Mouse (Mus musculus): Measurements from ENCODE around the gene Ciita. TPM values are rescaled to one million over a fixed set of nuclear protein-coding genes. Genes with fewer than 3 reads are reported as not detected.
A peak's percentile ranks its signal among the peaks of the same experiment; 100 is the strongest.

The Ciita gene
- polyA plus RNA-seq, 1 experiment from 2014 or later = 0.46 TPM

DNA sequence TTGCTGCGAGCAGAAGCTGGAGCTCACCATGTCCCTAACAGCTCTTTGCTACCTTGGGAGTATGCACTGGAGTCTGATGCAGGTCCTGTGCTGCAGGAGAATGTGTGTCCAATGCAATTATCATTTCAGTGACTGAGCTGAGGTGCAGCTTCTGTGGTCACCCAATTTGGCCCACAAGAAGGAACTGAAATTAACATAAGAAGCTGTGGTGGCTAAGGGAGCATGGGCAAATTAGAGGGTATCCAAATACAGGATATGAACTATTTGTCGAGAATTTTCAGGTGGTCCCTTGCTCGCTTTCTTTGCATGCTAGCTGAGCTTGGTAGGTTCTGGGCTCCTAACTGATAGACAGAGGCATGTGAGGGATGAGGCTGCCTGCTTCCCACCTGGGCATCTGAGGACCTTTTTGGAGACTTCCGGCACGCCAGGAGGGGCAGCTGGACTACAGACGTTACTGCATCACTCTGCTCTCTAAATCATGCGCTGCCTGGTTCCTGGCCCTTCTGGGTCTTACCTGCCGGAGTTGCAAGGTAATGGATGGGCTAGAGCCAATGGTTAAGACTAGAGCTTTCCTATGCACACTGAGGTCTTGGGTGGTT lies 8.1 kb downstream of the Ciita start:
- H3K9ac ChIP-seq (ENCODE audit: low read depth, low read length) = no peak overlapping the region
- no peak for ATAC-seq
- no peak overlapping the region for H3K4me3 ChIP-seq (ENCODE audit: low read length)
- H3K4me2 ChIP-seq (ENCODE audit: low read length) = no peak overlapping the region
- no peaks in the 10 kb centered on the region for H3K4me1 ChIP-seq (ENCODE audit: control insufficient read depth, insufficient read depth, low read depth, low read length)
- H3K27ac ChIP-seq (ENCODE audit: low read depth, low read length) = no peak overlapping the region
- H3K9me3 ChIP-seq (ENCODE audit: control insufficient read depth, low read length) = no peaks in the 10 kb centered on the region
- H3K27me3 ChIP-seq (replicated peaks; ENCODE audit: control insufficient read depth, insufficient read depth, low read length) = no peaks in the 10 kb centered on the region
- 85% methylated on average over 8 of the region's 8 CpGs for WGBS
- H3K36me3 ChIP-seq (ENCODE audit: control insufficient read depth, insufficient read depth, low read length) = no peaks in the 10 kb centered on the region

DNA sequence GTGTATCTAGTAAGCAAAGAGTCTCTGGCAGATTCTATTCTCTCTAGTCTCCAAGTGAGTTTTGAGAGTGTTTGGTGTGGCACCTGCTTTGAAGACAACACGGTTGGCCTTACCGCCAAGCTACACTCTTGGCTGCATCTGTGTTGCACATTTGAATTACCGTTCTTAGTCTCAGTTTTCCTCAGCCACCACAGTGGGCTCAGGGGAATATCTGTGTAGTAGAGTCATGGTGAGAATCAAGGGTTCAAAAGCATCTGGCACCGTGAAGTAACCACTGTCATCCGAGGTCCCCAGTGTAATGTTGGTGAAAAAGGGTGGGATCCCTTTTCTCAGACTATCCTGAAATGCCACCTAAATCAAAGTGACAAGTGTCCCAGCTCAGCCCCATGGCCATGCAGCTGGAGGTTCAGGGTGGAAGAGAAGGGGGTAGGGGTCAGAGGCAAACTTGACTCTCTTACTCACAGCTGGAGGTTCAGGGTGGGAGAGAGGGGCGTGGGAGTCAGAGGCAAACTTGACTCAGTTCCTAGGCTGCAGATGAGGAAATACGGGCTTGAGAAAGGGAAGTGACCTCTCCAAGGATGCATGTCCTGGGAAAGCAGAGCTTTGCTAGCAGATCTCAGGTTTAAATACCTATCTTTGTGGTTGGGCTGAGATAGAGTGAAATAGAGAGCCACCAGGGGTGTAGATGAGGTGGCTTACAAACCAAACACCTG lies 9.1 kb downstream of the Ciita start:
- no peaks in the 10 kb centered on the region for H3K27me3 ChIP-seq (replicated peaks; ENCODE audit: control insufficient read depth, insufficient read depth, low read length)
- WGBS = 87% methylated on average over 7 of the region's 7 CpGs
- no peak overlapping the region for H3K4me3 ChIP-seq (ENCODE audit: low read length)
- H3K4me2 ChIP-seq (ENCODE audit: low read length) = no peak overlapping the region
- H3K9ac ChIP-seq (ENCODE audit: low read depth, low read length) = no peak overlapping the region
- no peaks in the 10 kb centered on the region for H3K9me3 ChIP-seq (ENCODE audit: control insufficient read depth, low read length)
- ATAC-seq = no peak
- H3K27ac ChIP-seq (ENCODE audit: low read depth, low read length) = no peak overlapping the region
- H3K4me1 ChIP-seq (ENCODE audit: control insufficient read depth, insufficient read depth, low read depth, low read length) = no peaks in the 10 kb centered on the region
- no peaks in the 10 kb centered on the region for H3K36me3 ChIP-seq (ENCODE audit: control insufficient read depth, insufficient read depth, low read length)

DNA sequence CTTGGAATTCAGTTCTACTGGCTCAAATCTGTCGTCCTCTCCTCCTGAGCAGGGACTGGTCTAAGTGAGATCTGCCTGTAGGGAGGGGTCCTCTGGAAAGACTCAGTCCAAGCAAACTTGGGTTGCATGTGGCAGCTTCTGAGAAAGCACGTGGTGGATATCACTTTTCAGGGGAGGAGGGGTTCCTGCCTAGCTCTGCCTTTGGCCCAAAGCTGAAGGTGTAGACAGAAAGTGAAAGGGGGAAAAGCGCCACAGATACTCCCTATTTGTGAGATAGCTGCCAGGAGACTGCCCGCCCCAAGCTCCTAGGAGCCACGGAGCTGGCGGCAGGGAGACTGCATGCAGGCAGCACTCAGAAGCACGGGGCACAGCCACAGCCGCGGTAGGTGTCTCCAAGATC lies 9.6 kb downstream of the Ciita start:
- 8% methylated on average over 9 of the region's 9 CpGs for WGBS
- peak overlapping the region; percentile 39 for H3K4me2 ChIP-seq (ENCODE audit: low read length)
- no peaks in the 10 kb centered on the region for H3K9me3 ChIP-seq (ENCODE audit: control insufficient read depth, low read length)
- no peak for ATAC-seq
- H3K4me1 ChIP-seq (ENCODE audit: control insufficient read depth, insufficient read depth, low read depth, low read length) = no peaks in the 10 kb centered on the region
- H3K27me3 ChIP-seq (replicated peaks; ENCODE audit: control insufficient read depth, insufficient read depth, low read length) = no peaks in the 10 kb centered on the region
- no peaks in the 10 kb centered on the region for H3K36me3 ChIP-seq (ENCODE audit: control insufficient read depth, insufficient read depth, low read length)
- H3K9ac ChIP-seq (ENCODE audit: low read depth, low read length) = no peak overlapping the region
- no peak overlapping the region for H3K27ac ChIP-seq (ENCODE audit: low read depth, low read length)
- H3K4me3 ChIP-seq (ENCODE audit: low read length) = no peak overlapping the region

DNA sequence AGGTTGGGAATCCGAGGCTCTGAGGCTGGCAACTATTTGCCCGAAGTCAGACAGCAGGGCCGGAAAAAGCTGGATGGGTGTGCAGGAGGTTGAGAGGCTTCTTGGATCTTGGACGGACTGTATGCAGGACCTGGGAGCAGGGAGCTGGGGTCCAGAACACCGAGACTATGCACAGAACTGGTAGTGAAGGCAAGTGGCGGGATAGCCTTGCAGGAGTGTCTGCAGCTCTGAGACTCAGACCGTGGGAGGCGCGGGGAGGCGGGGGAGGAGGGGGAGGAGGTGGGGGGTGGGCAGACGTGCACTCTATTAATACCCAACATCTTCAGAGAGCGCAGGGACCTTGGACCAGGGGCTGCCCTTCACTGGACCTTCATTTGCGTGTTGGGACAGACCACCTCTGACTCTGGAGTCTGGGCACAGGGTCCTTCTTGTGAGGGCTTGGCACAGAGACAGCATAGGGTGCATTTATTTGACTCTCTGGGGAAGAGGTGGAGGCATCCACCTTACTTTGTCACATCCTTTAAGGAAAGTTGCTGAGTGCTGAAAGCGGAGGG lies 10.1 kb downstream of the Ciita start:
- 24% methylated on average over 13 of the region's 14 CpGs for WGBS
- Histone ChIP-seq H3K9ac (ENCODE audit: low read depth, low read length) (no peak overlapping the region), H3K4me2 (ENCODE audit: low read length) (peak overlapping the region; percentile 39)

DNA sequence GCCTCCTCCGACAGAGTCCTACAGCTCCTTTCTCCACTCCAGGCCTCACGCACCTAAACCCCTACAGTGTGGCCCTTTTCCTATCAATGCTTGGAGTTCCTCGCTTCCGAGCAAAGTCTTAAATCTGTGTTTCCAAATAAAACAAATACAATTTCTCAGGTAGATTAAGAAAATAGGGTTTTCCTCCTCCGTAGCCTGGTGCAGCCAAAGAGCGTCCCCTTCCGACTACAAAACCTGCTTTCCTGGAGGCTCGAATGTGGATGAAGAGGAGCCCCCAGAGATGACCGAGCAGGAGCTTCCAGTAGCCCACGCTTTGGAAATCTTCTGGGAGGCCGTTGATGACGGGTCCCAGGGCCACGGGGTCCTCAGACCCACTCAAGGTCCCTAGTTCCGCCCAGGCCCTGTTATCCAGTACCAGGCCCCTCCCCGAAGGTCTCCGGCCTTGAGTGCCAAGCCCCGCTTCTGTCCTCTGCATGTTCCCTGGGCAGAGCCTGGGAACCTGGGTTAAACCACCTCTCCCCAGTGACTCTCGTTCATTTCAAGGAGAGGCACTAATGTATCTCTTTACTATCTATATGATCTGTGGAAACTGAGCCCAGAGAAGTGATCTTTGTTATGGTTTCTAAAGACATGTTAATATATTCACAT lies 10.8 kb downstream of the Ciita start:
- 85% methylated on average over 18 of the region's 18 CpGs for WGBS
- no peak for ATAC-seq
- no peak overlapping the region for H3K27ac ChIP-seq (ENCODE audit: low read depth, low read length)

More for the DNA sequence above, 10.1 kb downstream of the Ciita start:
- no peak overlapping the region for H3K27ac ChIP-seq (ENCODE audit: low read depth, low read length)
- no peaks in the 10 kb centered on the region for H3K4me1 ChIP-seq (ENCODE audit: control insufficient read depth, insufficient read depth, low read depth, low read length)
- H3K4me3 ChIP-seq (ENCODE audit: low read length) = no peak overlapping the region
- H3K36me3 ChIP-seq (ENCODE audit: control insufficient read depth, insufficient read depth, low read length) = no peaks in the 10 kb centered on the region
- ATAC-seq = no peak
- no peaks in the 10 kb centered on the region for H3K9me3 ChIP-seq (ENCODE audit: control insufficient read depth, low read length)
- H3K27me3 ChIP-seq (replicated peaks; ENCODE audit: control insufficient read depth, insufficient read depth, low read length) = no peaks in the 10 kb centered on the region

DNA sequence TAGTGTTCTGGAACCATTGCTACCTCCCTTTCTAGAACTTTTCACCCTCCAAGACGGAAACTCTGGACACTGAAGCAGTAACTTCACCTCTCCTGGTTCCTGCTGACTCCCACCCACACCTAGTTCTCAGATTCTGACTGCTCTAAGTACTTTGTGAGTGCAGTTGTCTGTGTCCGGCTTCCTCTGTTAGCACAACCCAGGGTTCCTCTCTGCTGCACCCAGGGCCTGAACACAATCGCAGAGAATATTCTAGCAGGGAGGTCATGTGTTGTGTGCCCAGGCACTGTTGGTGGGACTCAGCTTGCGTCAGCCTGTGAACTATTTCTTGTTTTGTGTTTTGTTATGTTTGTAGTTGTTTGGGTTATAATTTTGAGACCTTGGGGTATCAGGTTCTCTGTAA lies 11.9 kb downstream of the Ciita start:
- 93% methylated on average over 4 of the region's 4 CpGs for WGBS
- no peaks in the 10 kb centered on the region for H3K27me3 ChIP-seq (replicated peaks; ENCODE audit: control insufficient read depth, insufficient read depth, low read length)
- no peak overlapping the region for H3K4me2 ChIP-seq (ENCODE audit: low read length)
- H3K36me3 ChIP-seq (ENCODE audit: control insufficient read depth, insufficient read depth, low read length) = no peaks in the 10 kb centered on the region
- no peaks in the 10 kb centered on the region for H3K4me1 ChIP-seq (ENCODE audit: control insufficient read depth, insufficient read depth, low read depth, low read length)
- H3K9me3 ChIP-seq (ENCODE audit: control insufficient read depth, low read length) = no peaks in the 10 kb centered on the region
- no peak for ATAC-seq
- H3K4me3 ChIP-seq (ENCODE audit: low read length) = no peak overlapping the region
- H3K27ac ChIP-seq (ENCODE audit: low read depth, low read length) = no peak overlapping the region
- no peak overlapping the region for H3K9ac ChIP-seq (ENCODE audit: low read depth, low read length)

More for the DNA sequence above, 10.8 kb downstream of the Ciita start:
- no peaks in the 10 kb centered on the region for H3K36me3 ChIP-seq (ENCODE audit: control insufficient read depth, insufficient read depth, low read length)
- no peak overlapping the region for H3K9ac ChIP-seq (ENCODE audit: low read depth, low read length)
- no peak overlapping the region for H3K4me2 ChIP-seq (ENCODE audit: low read length)
- H3K4me3 ChIP-seq (ENCODE audit: low read length) = no peak overlapping the region
- no peaks in the 10 kb centered on the region for H3K9me3 ChIP-seq (ENCODE audit: control insufficient read depth, low read length)
- H3K4me1 ChIP-seq (ENCODE audit: control insufficient read depth, insufficient read depth, low read depth, low read length) = no peaks in the 10 kb centered on the region
- no peaks in the 10 kb centered on the region for H3K27me3 ChIP-seq (replicated peaks; ENCODE audit: control insufficient read depth, insufficient read depth, low read length)

DNA sequence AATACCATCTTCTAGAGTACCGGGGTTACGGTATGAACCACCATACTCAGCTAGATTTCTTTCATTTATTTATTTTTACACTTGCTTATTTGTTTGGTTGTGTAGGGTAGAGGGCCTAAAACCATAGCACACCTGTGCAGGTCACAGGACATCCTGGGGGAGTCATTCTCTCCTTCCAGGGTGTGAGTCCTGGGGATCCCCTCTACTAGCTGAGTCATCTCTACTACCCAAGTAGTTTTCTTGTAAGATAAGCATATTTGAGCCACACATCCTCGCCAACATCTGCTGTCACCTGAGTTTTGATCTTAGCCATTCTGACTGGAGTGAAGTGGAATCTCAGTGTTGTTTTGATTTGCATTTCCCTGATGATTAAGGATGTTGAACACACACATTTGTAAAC lies 12.7 kb downstream of the Ciita start:
- no peak overlapping the region for H3K4me2 ChIP-seq (ENCODE audit: low read length)
- WGBS = 90% methylated on average over 3 of the region's 3 CpGs
- H3K36me3 ChIP-seq (ENCODE audit: control insufficient read depth, insufficient read depth, low read length) = no peaks in the 10 kb centered on the region
- no peak for ATAC-seq
- H3K4me1 ChIP-seq (ENCODE audit: control insufficient read depth, insufficient read depth, low read depth, low read length) = no peaks in the 10 kb centered on the region
- no peaks in the 10 kb centered on the region for H3K27me3 ChIP-seq (replicated peaks; ENCODE audit: control insufficient read depth, insufficient read depth, low read length)
- no peak overlapping the region for H3K4me3 ChIP-seq (ENCODE audit: low read length)
- H3K9ac ChIP-seq (ENCODE audit: low read depth, low read length) = no peak overlapping the region
- H3K9me3 ChIP-seq (ENCODE audit: control insufficient read depth, low read length) = no peaks in the 10 kb centered on the region
- H3K27ac ChIP-seq (ENCODE audit: low read depth, low read length) = no peak overlapping the region

DNA sequence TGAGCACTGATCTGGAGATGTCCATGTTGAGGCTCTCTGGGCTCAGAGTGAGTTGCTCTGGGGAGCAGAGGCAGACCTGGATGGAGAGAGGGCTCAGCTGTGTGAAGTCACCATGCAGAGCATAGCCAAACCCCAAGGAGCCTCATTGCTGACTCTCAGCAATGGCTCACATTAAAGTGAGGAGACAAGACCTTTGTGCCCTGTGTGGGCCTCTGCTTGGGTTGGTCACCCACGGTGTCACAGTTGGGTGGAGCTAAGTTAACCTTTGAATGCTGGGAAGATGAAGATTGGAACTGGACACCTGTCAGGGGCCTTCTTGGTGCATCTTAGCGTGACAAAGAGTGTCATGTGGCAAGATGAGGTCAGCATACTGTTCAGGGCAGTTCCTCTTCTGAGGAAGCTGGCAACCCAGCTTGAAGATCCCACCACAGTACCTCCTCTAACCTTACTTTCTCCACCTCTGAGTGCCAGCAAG lies 16.0 kb downstream of the Ciita start:
- Histone ChIP-seq H3K9ac (ENCODE audit: low read depth, low read length) (no peak overlapping the region), H3K27me3 (replicated peaks; ENCODE audit: control insufficient read depth, insufficient read depth, low read length) (no peaks in the 10 kb centered on the region), H3K4me1 (ENCODE audit: control insufficient read depth, insufficient read depth, low read depth, low read length) (no peaks in the 10 kb centered on the region; the same call in 1 of the 2 replicates), H3K36me3 (ENCODE audit: control insufficient read depth, insufficient read depth, low read length) (no peaks in the 10 kb centered on the region), H3K9me3 (ENCODE audit: control insufficient read depth, low read length) (no peaks in the 10 kb centered on the region), H3K27ac (ENCODE audit: low read depth, low read length) (no peak overlapping the region), H3K4me2 (ENCODE audit: low read length) (no peak overlapping the region), H3K4me3 (ENCODE audit: low read length) (no peak overlapping the region)
- ATAC-seq = no peak
- 63% methylated on average over 2 of the region's 2 CpGs for WGBS

DNA sequence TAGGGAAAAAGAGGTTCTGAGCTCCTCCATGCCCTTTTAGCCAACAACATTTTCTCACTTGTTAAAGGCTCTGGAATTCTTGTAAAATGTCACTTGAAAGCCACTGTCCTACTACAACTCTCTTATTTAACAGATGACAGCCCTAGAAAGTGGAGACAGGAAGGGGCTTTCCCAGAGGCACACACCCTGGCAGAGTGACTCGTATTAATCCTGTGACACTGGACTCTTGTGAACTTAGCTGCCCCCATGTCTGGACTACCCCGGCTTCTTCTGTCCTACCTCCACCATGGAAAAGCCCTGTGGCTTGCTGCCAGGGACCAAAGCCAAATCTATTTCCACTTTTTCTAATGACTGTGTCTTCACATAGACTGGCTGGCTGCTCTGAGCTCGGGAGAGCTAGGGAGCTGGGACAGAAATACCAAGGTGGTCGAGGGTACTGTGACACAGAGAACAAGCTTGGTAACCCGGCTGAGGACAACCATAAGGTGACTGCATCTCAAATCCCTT lies 18.3 kb downstream of the Ciita start:
- H3K4me3 ChIP-seq (ENCODE audit: low read length) = no peak overlapping the region
- 53% methylated on average over 5 of the region's 5 CpGs for WGBS
- H3K36me3 ChIP-seq (ENCODE audit: control insufficient read depth, insufficient read depth, low read length) = no peaks in the 10 kb centered on the region
- H3K27me3 ChIP-seq (replicated peaks; ENCODE audit: control insufficient read depth, insufficient read depth, low read length) = no peaks in the 10 kb centered on the region
- no peak for ATAC-seq
- H3K4me2 ChIP-seq (ENCODE audit: low read length) = no peak overlapping the region
- H3K27ac ChIP-seq (ENCODE audit: low read depth, low read length) = no peak overlapping the region
- H3K4me1 ChIP-seq (ENCODE audit: control insufficient read depth, insufficient read depth, low read depth, low read length) = no peaks in the 10 kb centered on the region; the same call in 1 of the 2 replicates
- no peak overlapping the region for H3K9ac ChIP-seq (ENCODE audit: low read depth, low read length)
- H3K9me3 ChIP-seq (ENCODE audit: control insufficient read depth, low read length) = no peaks in the 10 kb centered on the region

All from hindbrain, embryonic 16.5 days (tissue).